Mouse (Mus musculus) brain, adult 2 months (tissue): ENCODE measurements at regions not wholly inside any gene's neighbourhood (a gene's known extent, or its start where the extent isn't known, plus 50 kb on each side); places are given as distances from the start of the nearest gene placed in this dataset.
A peak's percentile ranks its signal among the peaks of the same experiment; 100 is the strongest.
"Not testable (repeated sequence)": the region's sequence is repeated elsewhere in the genome, so short reads cannot be mapped to it uniquely, and the experiment has no call there.

ENCODE experiments used
- DNase-seq: peaks from one replicate; pipeline ENCODE4 v3.0.0; 2011; ENCODE audit warnings: low read depth, low spot score

GRCm38 (mm10) chr11:29628476-29628875, 64.3 kb upstream of the Rtn4 start:
- no peak for DNase-seq

GRCm38 (mm10) chr11:29632486-29632885, 60.3 kb upstream of the Rtn4 start:
- no peak for DNase-seq

- DNase-seq = not testable (repeated sequence)
Observed at GRCm38 (mm10) chr11:29633288-29633687, 59.5 kb upstream of the Rtn4 start.

- peak; percentile 76 for DNase-seq
Observed at GRCm38 (mm10) chr11:29636759-29637200, 56.0 kb upstream of the Rtn4 start.

GRCm38 (mm10) chr11:29638093-29638669, 54.6 kb upstream of the Rtn4 start:
- no peak for DNase-seq

DNA sequence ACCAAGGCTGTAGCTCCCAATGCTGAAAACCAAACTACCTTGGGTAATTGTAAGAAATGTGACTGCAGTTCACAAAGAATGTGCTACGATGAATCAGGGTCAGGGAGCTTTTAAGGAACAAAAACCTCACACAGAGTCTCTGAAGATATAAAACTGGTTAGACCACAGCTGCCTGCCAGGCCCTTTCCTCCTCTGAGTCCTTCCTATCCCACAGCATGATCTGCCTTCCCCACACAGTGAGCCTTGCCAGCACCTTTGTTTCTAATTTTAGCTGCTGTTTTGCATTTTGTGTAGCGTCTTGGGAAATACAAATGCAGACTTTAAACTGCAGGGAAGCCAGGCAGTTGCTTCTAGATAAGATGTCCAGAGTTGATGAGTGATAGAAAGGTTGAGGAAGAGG, 53.9 kb upstream of the Rtn4 start:
- peak; percentile 40 for DNase-seq
